Mouse (Mus musculus) right cerebral cortex, postnatal 36 days (tissue): ENCODE measurements around the gene Npepps.

Experiments
- DNase-seq, 2 experiments: peaks; one replicate each; pipeline ENCODE4 v3.0.0; 2022; ENCODE audit warnings: low spot score in 2 of 2, mixed read lengths in 1 of 2

Npepps gene

DNA sequence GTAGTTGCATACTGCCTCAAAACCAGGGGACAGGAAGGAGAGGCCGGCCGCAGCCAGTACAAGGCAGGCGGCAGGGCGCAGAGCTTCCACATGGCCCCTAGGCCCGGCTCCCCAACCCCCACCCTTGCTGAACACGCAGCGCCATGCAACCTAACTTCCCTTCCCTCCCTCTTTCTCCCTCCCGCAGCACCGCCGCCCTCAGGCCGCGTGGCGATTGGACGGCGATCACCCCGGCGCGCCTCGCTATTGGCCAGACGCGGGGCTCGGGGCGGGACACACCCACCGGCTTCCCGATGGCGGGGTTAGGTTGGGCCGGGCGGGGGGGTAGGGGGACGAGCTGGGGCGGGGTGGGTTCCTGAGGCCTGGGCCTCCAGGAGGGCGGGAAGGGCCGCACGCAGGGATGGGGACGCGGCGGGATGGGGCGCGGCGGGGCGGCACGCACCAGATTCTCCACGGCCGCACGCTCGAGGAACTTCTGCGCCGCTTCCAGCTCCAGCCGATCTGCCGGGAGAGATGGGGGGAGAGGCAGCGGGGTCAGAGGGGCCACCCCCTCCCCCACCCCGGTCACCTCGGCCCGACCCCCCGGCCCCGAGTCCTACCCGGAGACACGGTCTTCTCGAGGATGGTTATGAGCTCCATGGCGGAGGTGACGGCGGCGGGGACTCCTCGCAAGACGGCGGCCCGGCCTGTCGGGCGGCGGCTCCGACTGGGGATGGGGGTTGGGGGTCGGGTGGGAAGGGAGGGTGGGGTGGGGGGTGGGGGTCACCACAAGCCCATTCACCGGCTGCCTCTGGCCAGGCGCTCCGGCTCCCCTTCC is 93.3 kb downstream of the Npepps start:
- DNase-seq = peak; percentile 93 to 94

DNA sequence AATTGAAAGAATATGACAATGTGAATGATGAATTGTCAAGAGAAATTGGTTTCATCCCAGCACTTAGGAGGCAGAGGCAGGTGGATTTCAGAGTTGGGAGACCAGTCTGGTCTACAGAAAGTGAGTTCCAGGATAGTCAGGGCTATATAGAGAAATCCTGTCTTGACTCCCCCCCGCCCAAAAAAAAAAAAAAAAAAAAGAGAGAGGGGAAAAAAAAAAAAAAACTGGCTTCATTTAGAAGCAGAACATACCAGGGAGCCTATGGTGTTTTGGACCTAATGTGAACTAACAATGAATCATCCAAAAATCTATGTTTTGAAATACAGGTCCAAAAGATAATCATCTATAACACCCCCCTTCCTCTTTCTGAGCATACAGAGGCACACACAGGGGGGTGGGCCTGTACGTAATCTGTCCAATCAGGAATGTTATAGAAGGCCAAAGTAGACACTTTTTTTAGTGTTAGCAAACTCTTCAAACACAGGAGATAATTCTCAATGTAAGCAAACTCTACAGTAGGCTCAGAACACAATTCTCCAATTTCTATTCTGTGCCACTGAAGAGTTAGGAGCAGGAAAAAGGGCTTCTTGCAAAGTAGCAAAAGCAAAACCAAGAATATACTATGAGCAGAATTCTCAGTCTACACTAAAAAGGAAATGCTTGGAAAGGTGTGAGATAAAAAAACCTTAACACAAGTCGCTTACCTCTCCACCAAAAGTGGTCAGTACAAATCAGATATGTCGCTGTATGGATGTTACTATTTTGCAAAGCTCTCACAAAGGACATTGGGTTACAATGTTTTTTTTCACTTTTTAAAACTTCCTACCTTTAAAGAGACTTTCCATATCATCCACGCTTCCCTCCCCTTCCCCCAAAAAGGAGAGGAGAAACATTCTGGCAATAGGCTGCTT is 94.5 kb downstream of the Npepps start:
- DNase-seq = no peak

- DNase-seq = no peak
Measured at GRCm38 (mm10) chr11:97184875-97185274, 95.6 kb downstream of the Npepps start.

GRCm38 (mm10) chr11:97182446-97182845 is 98.0 kb downstream of the Npepps start:
- DNase-seq = no peak

GRCm38 (mm10) chr11:97181061-97181460 is 99.4 kb downstream of the Npepps start:
- no peak for DNase-seq

DNA sequence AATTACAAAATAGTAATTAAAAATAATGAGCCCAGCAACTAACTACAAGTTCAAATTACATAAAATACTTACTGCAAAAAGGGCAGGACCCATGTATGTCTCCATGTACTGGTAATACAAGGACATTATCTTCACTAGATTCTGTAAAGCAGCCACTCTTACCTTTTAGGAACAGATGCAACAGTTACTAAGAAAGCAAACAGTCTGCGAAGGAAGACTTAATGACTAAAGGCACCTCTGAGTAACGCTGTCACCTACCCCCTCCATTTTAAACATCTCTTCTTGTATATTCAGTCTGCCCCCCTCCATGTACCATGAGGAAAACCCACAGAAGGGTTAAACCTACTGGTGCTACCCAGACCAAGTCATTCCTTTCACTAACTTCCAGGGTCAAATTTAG is 102.2 kb downstream of the Npepps start:
- no peak for DNase-seq

DNA sequence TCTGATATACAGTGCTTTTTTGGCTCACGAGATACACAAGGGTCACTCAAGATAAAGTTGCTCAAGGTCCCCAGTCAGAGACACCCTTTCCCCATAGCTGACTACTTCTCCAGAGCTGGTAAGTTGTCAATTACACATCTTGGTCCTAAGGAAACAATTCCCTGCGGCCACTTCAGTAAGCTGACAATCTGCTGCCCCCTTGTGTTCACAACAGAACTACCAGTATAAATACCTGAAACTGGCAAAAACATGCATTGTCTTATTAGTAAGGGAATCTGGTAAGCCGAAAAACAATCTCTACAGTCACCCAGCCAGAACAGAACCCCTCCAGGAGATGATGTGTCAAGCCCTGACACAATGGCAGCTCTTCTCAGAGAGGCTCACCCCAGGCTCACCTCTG is 103.6 kb downstream of the Npepps start:
- no peak for DNase-seq

GRCm38 (mm10) chr11:97175499-97175898 is 104.9 kb downstream of the Npepps start:
- peak; percentile 25 to 44 for DNase-seq

GRCm38 (mm10) chr11:97160341-97160740 is 120.1 kb downstream of the Npepps start:
- DNase-seq = no peak

GRCm38 (mm10) chr11:97156999-97157398 is 123.4 kb downstream of the Npepps start:
- DNase-seq = no peak
